Mouse (Mus musculus): Measurements from ENCODE around the gene Zfp652.
A peak's percentile ranks its signal among the peaks of the same experiment; 100 is the strongest.
"Not testable (repeated sequence)": the region's sequence is repeated elsewhere in the genome, so short reads cannot be mapped to it uniquely, and the experiment has no call there.

Gene Zfp652

GRCm38 (mm10) chr11:95712563-95713224 lies at the start of gene Zfp652:
Gene Zfp652, plus strand, starts transcription at chr11:95712673.
- DNase-seq (ENCODE audit: low spot score), result no peak

GRCm38 (mm10) chr11:95666529-95667149 lies 45.8 kb upstream of the Zfp652 start, which contains the start of gene Phb:
Gene Phb, plus strand, starts transcription at chr11:95666957.
- peak; percentile 94 for DNase-seq (ENCODE audit: low spot score)

- no peak for DNase-seq (ENCODE audit: low spot score)
Observed at GRCm38 (mm10) chr11:95667177-95667576, 45.3 kb upstream of the Zfp652 start.

GRCm38 (mm10) chr11:95668086-95668485 lies 44.4 kb upstream of the Zfp652 start:
- not testable (repeated sequence) for DNase-seq (ENCODE audit: low spot score)

GRCm38 (mm10) chr11:95675498-95675897 lies 37.0 kb upstream of the Zfp652 start:
- DNase-seq (ENCODE audit: low spot score), result no peak

GRCm38 (mm10) chr11:95676307-95676706 lies 36.2 kb upstream of the Zfp652 start:
- DNase-seq (ENCODE audit: low spot score), result no peak

GRCm38 (mm10) chr11:95677925-95678701 lies 34.4 kb upstream of the Zfp652 start:
- DNase-seq (ENCODE audit: low spot score), result no peak

GRCm38 (mm10) chr11:95681995-95682601 lies 30.4 kb upstream of the Zfp652 start:
- DNase-seq (ENCODE audit: low spot score), result no peak

GRCm38 (mm10) chr11:95682946-95683345 lies 29.5 kb upstream of the Zfp652 start:
- no peak for DNase-seq (ENCODE audit: low spot score)

GRCm38 (mm10) chr11:95686031-95686430 lies 26.4 kb upstream of the Zfp652 start:
- DNase-seq (ENCODE audit: low spot score), result peak; percentile 84

GRCm38 (mm10) chr11:95687084-95687656 lies 25.3 kb upstream of the Zfp652 start:
- no peak for DNase-seq (ENCODE audit: low spot score)

- DNase-seq (ENCODE audit: low spot score), result no peak
Observed at GRCm38 (mm10) chr11:95688515-95688914, 24.0 kb upstream of the Zfp652 start.

GRCm38 (mm10) chr11:95688981-95689380 lies 23.5 kb upstream of the Zfp652 start:
- DNase-seq (ENCODE audit: low spot score), result no peak

- no peak for DNase-seq (ENCODE audit: low spot score)
Observed at GRCm38 (mm10) chr11:95689544-95689943, 22.9 kb upstream of the Zfp652 start.

- no peak for DNase-seq (ENCODE audit: low spot score)
Observed at GRCm38 (mm10) chr11:95698541-95698940, 13.9 kb upstream of the Zfp652 start.

- no peak for DNase-seq (ENCODE audit: low spot score)
Observed at GRCm38 (mm10) chr11:95700778-95701739, 11.4 kb upstream of the Zfp652 start.

GRCm38 (mm10) chr11:95704032-95704969 lies 8.2 kb upstream of the Zfp652 start:
- no peak for DNase-seq (ENCODE audit: low spot score)

GRCm38 (mm10) chr11:95704970-95705330 lies 7.5 kb upstream of the Zfp652 start:
- no peak for DNase-seq (ENCODE audit: low spot score)

- no peak for DNase-seq (ENCODE audit: low spot score)
Observed at GRCm38 (mm10) chr11:95709534-95710040, 2.9 kb upstream of the Zfp652 start.

GRCm38 (mm10) chr11:95710478-95710877 lies 2.0 kb upstream of the Zfp652 start:
- no peak for DNase-seq (ENCODE audit: low spot score)
